Mouse (Mus musculus) gastrocnemius, adult 2 months (tissue): ENCODE measurements at regions not wholly inside any gene's neighbourhood (a gene's known extent, or its start where the extent isn't known, plus 50 kb on each side); places are given as distances from the start of the nearest gene placed in this dataset.
A peak's percentile ranks its signal among the peaks of the same experiment; 100 is the strongest.
"Not testable (repeated sequence)": the region's sequence is repeated elsewhere in the genome, so short reads cannot be mapped to it uniquely, and the experiment has no call there.

Source experiments
- DNase-seq: peaks from one replicate; pipeline ENCODE4 v3.0.0; 2022
- H3K27ac ChIP-seq: fragments of 200-600 bp; 2 replicates; pipeline ENCODE4 v1.8.1; 2022; ENCODE audit warnings: mild to moderate bottlenecking
- H3K4me3 ChIP-seq: fragments of 200-600 bp; 2 replicates; pipeline ENCODE4 v1.8.1; 2022; ENCODE audit warnings: mild to moderate bottlenecking, moderate library complexity
- CTCF ChIP-seq: fragments of 200-600 bp; IDR thresholded peaks from 2 replicates; pipeline ENCODE4 v1.8.1; 2022; ENCODE audit warnings: antibody characterized with exemption, mild to moderate bottlenecking, moderate library complexity
- intact Hi-C: fragments of 180-260 bp; cut with DNase I; formaldehyde crosslinking; loops from one replicate; pipeline ENCODE4 v1.15.1; 2025

DNA sequence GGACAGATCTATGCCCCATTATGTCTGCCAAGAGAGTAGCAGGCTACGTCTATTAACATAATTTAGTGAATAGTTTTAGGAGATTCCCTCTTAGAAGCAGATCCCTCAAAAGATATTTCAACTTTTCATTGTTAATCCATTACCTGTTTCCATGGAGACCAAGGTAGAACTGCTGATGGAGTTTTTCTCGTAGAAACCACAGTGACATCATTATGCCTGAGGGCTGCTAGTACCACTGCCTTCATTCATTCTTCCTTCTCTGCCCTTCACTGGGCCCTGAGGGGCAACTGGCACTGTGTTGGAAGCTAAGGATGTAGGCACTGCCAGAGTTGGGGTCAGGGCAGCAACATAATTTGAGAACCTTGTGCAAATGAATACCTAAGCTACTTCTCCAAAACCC lies 198.2 kb downstream of the Cep170 start:
- TF ChIP-seq CTCF: no peak
- H3K27ac ChIP-seq: no peak overlapping the region
- no peak for DNase-seq
- H3K4me3 ChIP-seq: no peak overlapping the region
- intact Hi-C loops: no loop called here

DNA sequence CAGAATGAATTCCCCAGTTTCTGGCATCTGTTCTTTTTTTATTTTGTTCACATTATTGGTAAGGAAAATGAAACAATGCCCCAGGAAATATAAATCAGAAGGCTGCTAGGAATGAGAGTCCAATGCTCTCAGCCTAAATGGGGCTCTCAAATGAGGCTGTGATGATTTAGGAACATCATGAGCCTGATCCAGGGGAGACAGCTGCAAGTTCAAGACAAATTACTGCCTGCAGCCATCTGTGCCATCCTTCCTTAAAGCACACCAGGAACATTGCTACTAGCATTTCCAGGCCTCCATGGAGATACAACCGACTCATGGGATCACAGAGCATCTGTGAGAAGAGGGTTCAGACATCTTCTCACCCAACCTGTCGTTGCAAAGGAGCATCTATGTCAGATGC lies 219.6 kb downstream of the Cep170 start:
- intact Hi-C loops: no loop called here
- TF ChIP-seq CTCF: no peak
- no peak for DNase-seq
- Histone ChIP-seq H3K27ac (no peak overlapping the region), H3K4me3 (no peak overlapping the region)

DNA sequence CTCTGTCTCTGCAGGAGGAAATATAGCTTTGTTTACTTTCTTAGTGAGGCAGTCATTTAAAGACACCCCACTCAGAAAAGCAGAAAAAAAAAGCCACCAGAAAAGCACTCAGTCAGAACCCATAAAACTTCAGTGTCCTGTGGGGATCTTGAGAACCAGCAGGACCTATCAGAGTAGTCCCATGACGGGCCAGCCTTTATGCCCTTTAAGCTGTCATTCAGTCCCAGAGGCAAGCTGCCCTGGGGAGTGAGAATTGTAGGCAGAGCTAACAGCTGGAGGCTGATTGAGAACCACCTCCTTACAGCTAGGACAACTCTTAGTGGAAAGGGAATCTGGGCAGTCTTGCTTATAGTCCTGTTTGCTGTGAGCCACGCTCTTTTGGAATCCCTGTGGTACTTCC lies 225.7 kb downstream of the Cep170 start:
- no peak overlapping the region for H3K4me3 ChIP-seq
- intact Hi-C loops: no loop called here
- H3K27ac ChIP-seq: no peak overlapping the region
- no peak for DNase-seq
- no peak for TF ChIP-seq CTCF

DNA sequence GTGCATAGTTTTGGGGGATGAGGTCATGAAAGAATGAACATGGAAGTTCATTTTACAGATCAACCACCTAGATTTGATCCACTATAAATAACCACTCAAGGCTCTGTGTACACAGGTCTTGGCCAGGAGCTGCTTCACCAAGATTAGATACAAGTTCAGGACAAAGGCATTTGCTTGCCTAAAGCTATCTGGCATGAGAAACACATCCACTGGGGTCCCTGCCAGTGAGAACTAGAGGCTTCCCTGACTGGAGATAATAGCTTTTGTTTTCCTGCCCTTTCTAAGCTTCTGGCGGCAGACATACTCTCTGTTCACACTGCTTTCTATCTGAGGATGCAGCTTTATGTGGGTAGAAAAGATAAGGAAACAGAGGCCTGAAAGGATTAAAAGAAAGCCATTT lies 240.2 kb downstream of the Cep170 start:
- Histone ChIP-seq H3K4me3 (no peak overlapping the region), H3K27ac (no peak overlapping the region)
- TF ChIP-seq CTCF: no peak
- no peak for DNase-seq
- intact Hi-C loops: no loop called here

DNA sequence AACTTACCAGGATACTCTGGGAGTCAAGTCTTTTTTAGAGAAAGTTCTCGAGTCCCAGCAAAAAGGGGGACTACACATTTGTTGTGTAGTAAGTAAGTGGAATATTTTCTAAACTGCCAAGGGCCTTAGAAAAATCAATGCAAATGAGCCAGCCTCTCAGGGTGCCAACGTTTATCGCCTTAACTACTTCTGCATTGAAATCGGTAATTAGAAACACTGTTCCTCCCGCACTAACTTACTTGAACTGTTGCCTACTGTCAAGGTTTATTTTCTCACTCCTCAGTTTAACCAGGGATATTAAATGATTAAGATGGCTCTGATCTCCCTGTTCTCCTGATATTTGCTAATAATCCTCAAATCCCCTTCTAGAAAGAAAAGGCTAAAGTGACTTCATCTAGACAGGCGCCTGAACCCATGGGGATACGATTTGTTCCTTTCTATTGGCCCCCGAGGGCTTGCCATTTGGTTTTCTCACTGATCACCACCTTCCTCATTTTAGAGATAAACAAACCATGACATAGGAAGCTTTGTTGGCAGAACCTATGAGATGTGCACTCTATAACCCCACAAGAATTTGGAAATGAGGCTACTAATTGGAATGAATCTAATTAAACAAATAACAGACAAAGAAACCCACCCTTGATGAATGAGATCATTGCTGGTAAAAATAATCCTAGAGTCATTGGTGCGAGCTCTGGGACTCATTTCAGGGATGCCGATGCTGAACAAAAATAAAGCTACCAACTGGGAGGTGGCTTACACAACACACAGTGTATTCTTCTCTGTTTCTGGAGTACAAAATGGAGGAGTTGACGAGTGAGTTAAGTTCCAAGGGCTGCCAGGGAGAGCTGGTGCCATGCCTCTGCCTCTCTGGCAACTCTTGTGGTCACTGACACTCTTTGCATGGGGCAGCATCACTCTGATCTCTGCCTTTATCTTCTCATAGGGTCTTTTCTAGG lies 255.1 kb downstream of the Cep170 start:
- no peak overlapping the region for H3K27ac ChIP-seq
- DNase-seq: no peak
- no peak overlapping the region for H3K4me3 ChIP-seq
- intact Hi-C loops: no loop called here
- TF ChIP-seq CTCF: no peak

DNA sequence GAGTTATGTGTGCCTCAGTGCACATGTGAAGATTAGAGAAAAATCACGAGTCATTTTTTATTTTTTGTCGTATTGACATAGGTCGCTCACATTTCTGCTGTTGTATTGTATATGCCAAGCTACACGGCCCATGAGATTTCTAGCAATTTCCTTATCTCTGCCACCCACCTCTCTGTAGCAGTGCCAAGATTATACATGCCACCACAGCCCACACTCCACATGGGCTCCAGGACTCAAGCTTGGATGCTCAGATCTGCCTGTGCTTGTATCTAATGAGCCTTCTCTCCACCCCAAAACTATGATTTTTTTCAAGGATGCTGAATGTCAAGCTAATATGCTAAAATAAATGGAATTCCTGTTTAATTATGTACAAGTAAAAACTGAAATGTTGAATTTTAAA lies 259.3 kb upstream of the Pld5 start:
- intact Hi-C loops: no loop called here
- Histone ChIP-seq H3K27ac (no peak overlapping the region), H3K4me3 (no peak overlapping the region)
- no peak for TF ChIP-seq CTCF
- DNase-seq: no peak

DNA sequence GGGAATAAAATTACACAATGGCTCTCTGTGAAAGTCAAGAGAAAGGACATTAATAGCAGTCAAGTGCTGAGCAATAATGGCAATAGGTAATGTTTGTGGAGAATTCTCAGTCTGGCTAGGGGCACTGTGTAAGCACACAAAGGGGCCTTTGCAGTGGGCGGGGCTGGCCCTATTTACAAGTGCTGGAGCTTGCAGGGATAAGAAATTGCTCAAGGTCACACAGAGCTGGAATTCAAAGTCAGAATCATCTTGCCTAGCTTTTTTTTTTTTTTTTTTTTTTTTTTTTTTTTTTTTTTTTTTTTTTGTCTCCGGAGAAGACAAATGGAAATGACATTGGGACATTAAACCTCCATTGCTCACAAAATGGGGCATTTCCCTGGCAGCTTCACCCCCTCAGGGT lies 253.9 kb upstream of the Pld5 start:
- no peak for TF ChIP-seq CTCF
- DNase-seq: no peak

DNA sequence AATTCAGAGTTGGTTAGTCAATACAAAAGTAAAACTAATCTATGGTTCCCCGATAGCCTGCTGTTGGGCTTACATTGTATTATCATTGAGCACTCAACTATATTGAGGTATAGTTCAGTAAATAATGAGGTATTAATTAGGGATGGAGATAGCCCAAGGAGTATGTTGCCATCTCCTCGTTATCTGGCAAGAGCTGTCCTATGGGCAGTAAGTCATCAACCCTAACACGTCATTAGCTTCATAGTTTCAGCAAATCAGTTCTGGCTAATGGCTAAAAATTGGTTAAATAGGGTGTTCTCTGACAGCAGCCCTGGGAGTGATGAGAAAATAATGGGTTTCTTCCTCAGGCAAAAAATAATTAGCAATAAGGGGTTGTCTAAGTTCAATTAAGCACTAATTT lies 236.4 kb upstream of the Pld5 start:
- intact Hi-C loops: no loop called here
- no peak overlapping the region for H3K4me3 ChIP-seq
- H3K27ac ChIP-seq: no peak overlapping the region
- no peak for TF ChIP-seq CTCF
- DNase-seq: no peak

More for the DNA sequence above, 253.9 kb upstream of the Pld5 start:
- no peak overlapping the region for H3K4me3 ChIP-seq
- no peak overlapping the region for H3K27ac ChIP-seq
- intact Hi-C loops: no loop called here

DNA sequence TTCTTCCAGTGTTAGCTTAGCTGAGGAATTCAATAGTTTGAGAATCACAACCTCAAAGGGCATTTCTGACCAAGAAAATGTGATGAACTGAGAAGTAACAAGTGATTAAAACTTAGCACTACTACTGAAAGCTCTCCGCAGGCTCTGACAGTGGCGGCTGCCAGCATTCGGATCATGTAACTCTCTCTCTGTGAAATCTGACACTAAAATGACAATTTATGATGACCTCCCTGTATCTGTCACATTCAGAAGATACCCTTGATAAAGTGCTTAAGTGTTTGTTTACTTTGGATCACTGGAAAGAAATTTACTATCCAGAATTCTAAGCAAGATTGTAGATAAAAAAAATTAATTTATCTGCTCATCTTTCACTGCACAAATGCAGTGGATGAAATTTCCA lies 230.3 kb upstream of the Pld5 start:
- intact Hi-C loops: loop anchor here (5.0 kb wide), 1 partner anchor 68 kb away; no protein-coding TSS in a partner anchor
- peak; percentile 54 for DNase-seq
- no peak for TF ChIP-seq CTCF
- peak overlapping the region; percentile 54; the same call in 1 of the 2 replicates for H3K27ac ChIP-seq
- H3K4me3 ChIP-seq: no peak overlapping the region

DNA sequence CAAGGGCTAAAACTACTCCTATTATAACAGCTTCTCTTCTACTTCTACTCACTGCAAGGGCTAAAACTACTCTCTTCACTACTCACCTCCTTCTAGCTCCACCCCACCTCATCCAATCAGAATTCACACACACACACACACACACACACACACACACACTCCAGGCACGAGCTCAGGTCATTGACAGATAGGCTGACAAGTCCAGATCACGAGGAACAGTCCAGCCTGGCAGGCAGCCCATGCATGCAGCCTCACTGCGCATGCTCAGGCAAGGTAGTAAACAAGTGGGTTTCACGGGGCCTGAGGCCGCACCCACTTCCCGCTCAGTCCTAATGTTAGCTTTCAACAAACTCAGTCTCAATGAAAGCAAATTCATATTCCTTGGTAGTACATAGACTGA lies 229.6 kb upstream of the Pld5 start:
- H3K27ac ChIP-seq: peak overlapping the region; percentile 54
- DNase-seq: peak; percentile 56
- H3K4me3 ChIP-seq: not testable (repeated sequence)
- intact Hi-C loops: loop anchor here (5.0 kb wide), 1 partner anchor 67 kb away; no protein-coding TSS in a partner anchor

DNA sequence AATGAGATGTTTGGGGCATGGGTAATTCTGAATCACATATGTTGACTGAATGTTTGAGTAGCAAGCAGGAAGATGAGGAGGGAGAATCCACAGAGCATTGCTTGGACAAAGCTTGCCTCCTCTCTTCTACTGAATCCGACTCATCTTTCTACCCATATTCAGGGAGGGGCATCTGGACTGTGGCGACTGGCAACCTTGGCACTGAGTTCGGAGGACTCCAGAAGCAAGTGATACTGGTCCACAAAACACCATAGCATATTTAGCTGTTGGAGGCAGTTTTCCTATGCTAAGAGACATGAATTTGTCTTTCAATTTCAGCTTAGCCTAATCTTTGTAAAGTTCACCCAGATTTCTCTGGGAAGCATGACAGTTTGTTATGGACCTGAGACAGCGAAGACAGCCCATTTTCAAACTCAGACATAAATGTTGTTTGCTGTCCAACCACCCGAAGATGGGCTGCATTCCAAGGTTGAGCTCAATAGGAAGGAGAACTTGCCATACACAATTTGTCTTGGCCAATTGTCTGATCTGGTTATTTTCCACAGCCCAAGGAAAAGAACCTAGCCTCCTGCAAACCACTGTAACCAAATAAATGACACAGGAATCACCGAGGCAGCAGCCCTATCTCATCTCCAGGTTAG lies 224.0 kb upstream of the Pld5 start:
- no peak for DNase-seq

DNA sequence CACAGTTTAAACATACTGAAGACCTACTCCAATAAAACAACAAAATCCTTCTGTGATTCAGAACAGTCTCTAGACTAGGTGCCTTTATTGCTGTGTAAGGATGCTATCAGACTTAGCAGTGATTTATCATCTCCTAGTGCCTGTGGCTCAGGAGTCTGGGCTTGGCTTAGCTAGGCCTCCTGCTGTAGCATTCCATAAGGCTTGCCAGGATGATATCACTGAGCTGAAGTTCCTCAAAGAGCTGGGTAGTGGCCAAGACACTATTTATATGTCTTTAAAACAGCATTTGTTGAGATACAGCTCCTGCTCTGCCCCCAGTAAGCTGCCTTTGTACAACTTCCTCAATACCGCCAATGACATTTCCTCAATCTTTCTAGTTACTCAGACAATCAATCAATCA lies 193.4 kb upstream of the Pld5 start:
- intact Hi-C loops: no loop called here
- peak; percentile 31 for DNase-seq
- no peak overlapping the region for H3K27ac ChIP-seq

More for the DNA sequence above, 224.0 kb upstream of the Pld5 start:
- intact Hi-C loops: no loop called here
- H3K4me3 ChIP-seq: no peak overlapping the region
- H3K27ac ChIP-seq: no peak overlapping the region
- TF ChIP-seq CTCF: no peak

DNA sequence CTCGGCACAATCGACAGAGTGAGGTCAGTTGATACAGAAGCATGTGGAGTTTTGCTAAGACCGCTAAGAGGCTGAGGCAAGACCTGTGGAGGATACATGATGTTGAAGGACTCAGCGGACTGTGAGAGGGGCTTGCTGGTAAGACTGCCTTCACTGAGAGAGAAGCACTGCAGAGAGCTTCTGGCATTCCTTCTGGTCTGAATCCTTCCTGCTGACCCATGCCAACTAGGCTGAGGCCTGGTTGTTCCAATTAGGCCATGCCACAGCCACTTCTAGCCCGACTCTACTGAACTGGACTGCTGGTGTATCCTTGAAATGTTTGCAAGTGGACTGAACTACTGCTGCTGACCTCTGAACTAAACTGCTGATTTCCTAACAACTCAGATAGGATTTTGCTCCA lies 187.0 kb upstream of the Pld5 start:
- no peak overlapping the region for H3K4me3 ChIP-seq
- TF ChIP-seq CTCF: no peak
- H3K27ac ChIP-seq: no peak overlapping the region
- intact Hi-C loops: no loop called here
- DNase-seq: peak; percentile 22

More for the DNA sequence above, 193.4 kb upstream of the Pld5 start:
- no peak for TF ChIP-seq CTCF
- no peak overlapping the region for H3K4me3 ChIP-seq

DNA sequence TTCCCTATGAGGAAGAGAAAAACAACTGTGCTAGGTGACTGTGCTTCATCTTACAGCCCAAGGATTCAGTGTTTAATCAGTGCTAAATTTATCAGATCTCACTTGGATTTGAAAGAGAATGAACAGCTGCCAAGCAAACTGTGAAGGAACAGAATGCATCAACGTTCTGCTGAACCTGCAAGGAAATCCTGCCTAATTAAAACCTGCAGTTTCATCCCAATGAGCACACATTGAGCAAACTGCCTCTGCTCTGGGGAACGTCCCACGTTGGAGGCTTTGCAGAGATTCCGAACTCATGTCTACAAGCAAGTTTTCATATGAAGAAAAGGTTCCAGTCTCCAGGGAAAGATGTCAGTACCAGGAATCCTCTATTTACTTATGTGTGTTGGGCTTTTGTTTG lies 171.6 kb upstream of the Pld5 start:
- H3K4me3 ChIP-seq: no peak overlapping the region
- DNase-seq: no peak
- H3K27ac ChIP-seq: no peak overlapping the region
- no peak for TF ChIP-seq CTCF
- intact Hi-C loops: no loop called here
